Mouse (Mus musculus) lung, postnatal 0 days (tissue): ENCODE results near the gene Pnpo.

Experiments
- CTCF ChIP-seq: IDR thresholded peaks from 2 replicates; pipeline ENCODE4 v1.5.1; 2016; ENCODE audit warnings: antibody characterized with exemption, mild to moderate bottlenecking
- EP300 ChIP-seq: IDR thresholded peaks from 2 replicates; pipeline ENCODE4 v1.6.1; 2016; ENCODE audit warnings: antibody characterized with exemption, mild to moderate bottlenecking, control low read depth

DNA sequence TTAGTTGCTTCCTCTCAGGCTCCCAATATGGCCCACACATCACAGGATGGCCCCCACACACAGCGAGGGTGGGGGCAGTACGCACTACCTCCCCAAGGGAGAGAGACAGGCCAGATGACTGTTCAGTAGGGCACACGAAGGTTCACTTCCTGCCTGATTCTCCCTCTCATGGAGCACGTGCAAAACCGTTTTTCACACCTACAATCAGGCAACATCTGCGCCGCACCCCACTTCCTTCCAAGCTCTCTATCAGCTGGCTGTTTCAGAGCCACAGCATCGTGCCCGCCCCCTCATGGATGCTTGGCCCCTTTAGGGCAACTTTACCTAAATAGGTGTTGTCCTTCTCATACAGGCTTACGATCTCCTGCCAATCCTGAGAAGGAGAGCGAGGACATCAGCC is 31.1 kb downstream of the Pnpo start:
- TF ChIP-seq CTCF (no peak), EP300 (no peak)
